Mouse (Mus musculus) brown adipose tissue, adult 24 weeks (tissue): ENCODE measurements around the gene Klk1b1. TPM values are rescaled to one million over a fixed set of nuclear protein-coding genes. Genes with fewer than 3 reads are reported as not detected.
"Not testable (repeated sequence)": the region's sequence is repeated elsewhere in the genome, so short reads cannot be mapped to it uniquely, and the experiment has no call there.

Experiments used
- H3K27ac ChIP-seq: fragments of 200-500 bp; replicated peaks from 2 replicates; pipeline ENCODE4 v1.5.1; 2012; ENCODE audit warnings: low read depth, mild to moderate bottlenecking, low read length
- H3K4me1 ChIP-seq: fragments of 200-500 bp; 2 replicates; pipeline ENCODE4 v1.6.1; 2012; ENCODE audit warnings: low read length, mixed read lengths; ENCODE audit not compliant: control insufficient read depth, insufficient read depth, insufficient read length
- H3K4me3 ChIP-seq: fragments of 200-500 bp; 2 replicates; pipeline ENCODE4 v1.5.1; 2012; ENCODE audit warnings: low read depth, mild to moderate bottlenecking, low read length, moderate library complexity; ENCODE audit not compliant: insufficient read depth
- polyA plus RNA-seq: library from polyadenylated mRNA; stranded (reverse); fragments of >200 nt; gene quantifications from 2 replicates; pipeline ENCODE4 v1.2.4, GENCODE M21; 2012; ENCODE audit not compliant: missing spikeins, insufficient read depth, insufficient read length

Gene Klk1b1
- not detected in 2 replicates for polyA plus RNA-seq

DNA sequence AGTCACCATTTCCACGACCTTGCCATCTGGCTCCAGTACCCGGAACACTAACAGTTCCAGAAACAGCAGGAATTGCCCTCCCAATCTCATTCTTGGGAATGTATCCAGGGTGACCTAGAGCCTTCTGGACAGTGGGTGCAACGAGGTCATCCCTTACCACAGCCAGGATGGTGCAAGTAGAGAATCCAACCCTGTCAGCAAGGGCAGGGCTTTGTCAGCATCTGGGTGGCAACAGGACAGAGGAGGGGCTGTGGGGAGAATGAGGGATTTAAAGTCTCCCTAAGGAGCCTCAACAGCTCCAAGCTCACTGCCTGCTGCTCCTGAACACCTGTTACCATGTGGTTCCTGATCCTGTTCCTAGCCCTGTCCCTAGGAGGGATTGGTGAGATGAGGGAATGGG lies at the start of gene Klk1b1:
Gene Klk1b1 (plus strand): TSS at position 301 of the 400 bp plus-strand sequence.
- H3K4me3 ChIP-seq = no peak within 1 kb of the TSS
- H3K27ac ChIP-seq = no peak within 1 kb of the TSS
- no peaks in the 10 kb centered on the region for H3K4me1 ChIP-seq

DNA sequence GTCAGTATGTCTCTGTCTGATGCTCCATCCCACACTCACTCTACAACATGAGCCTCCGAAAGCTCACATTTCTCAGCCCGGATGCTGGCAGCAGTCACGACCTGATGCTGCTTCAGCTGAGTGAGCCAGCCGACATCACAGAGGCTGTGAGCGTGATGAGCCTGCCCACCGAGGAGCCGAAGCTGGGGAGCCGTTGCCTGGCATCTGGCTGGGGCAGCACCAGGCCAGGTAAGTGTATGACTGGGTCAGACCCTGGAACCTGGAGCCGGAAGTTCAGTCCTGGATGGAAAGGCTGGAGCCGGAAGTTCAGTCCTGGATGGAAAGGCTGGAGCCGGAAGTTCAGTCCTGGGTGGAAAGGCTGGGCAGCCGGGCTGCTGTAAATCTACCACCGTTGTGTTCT lies 48.1 kb upstream of the Klk1b1 start:
- H3K4me1 ChIP-seq = no peaks in the 10 kb centered on the region
- H3K27ac ChIP-seq = no peak overlapping the region
- no peak overlapping the region for H3K4me3 ChIP-seq

DNA sequence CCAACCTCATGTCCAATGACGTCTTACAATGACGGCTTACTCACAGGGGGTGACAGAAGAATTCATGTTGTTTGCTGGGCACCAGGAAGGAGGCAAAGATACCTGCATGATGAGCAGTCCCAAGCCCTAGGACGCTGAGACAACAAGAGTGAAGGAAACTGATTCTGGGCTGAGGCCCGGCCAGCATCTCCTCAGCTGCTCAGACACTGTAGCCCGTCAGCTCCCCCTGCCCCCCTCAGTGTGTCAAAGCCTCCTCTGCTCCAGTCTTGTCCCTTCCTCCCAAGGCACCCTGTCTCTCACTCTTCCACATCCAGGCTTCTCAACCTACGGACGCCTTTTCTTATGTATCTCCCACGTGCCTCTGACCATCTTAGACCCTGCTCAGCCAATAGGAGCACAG lies 47.7 kb upstream of the Klk1b1 start:
- no peak overlapping the region for H3K4me3 ChIP-seq

DNA sequence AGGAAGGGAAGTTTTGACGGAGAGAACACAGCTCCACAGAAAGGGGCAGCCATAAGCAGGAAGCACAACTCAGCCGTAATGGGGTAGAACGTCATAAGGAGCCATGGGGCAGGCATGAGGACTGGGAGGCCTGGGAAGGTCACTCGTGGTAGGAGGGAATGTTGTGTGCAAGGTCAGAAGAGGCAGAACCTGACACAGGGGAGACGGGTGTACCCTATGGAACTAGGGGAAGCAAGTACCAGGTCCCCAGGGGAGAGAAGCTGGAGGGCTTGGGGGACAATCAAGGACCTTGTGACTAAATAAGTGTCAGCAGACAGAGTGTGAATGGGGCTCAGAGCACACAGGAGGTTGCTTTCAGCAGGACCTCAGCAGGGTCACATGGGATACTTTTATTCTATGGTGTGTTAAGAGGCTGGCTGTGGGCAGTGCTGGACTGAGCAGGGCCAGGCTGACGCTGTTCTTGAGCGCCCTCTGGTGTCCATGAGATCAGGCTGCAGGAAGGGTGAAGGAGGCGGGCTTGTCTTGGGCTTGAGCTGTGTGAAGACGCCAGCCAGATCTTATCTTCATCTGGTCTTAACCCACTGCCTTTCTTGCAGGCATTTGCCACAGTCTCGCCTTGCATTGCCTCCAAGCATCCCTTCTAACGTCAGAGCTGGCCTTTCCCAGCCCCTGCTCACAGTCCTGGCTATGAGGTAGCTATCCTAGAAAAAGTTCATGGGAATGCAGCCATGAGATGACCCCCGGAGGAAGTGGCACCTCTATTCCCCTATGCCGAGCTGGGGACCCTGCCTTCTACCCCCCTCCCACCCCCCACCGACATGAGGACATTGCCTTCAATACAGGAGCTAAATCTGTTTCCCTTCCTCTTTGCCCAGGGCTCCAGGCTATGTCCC lies 46.7 kb upstream of the Klk1b1 start:
- Histone ChIP-seq H3K27ac (no peak overlapping the region), H3K4me1 (no peaks in the 10 kb centered on the region), H3K4me3 (no peak overlapping the region)

More for the DNA sequence above, 47.7 kb upstream of the Klk1b1 start:
- Histone ChIP-seq H3K27ac (no peak overlapping the region), H3K4me1 (no peaks in the 10 kb centered on the region)

DNA sequence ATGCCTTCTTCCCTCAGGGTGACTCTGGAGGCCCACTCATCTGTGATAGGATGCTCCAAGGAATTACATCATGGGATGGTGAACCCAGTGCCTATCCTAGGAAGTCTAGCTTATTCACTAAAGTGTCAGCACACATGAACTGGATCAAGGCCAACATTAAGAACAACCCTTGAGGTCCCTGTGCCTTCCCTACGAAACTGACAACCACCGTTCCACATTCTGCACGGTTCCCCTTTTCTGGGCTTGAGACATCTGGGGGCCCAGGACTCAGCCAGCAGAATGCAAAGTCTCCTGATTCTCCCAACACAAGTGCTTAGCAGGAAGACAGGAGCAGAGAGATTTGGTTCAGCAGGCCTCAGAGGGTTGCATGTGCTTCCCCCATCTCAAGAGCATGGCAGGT lies 46.0 kb upstream of the Klk1b1 start:
- Histone ChIP-seq H3K27ac (no peak overlapping the region), H3K4me3 (no peak overlapping the region), H3K4me1 (no peaks in the 10 kb centered on the region)

DNA sequence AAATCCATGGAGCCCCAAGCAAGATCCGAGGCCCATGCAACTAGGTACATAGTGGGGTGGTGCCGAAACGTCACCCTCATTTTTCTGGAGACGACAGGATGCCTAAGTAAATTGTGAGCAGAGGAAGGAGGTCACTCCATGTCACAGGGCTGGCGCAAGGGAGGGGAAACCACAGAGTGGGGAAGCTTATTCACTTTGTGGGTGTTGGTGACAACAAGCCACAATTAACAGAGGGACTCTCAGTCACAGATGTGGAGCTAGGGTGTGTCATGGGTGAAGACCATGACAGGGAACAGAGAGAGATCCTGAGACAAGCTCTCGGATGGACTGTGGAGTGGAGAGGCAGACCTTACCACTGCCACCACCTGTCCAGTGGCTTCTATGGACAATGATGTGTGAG lies 45.5 kb upstream of the Klk1b1 start:
- H3K4me3 ChIP-seq = no peak overlapping the region

DNA sequence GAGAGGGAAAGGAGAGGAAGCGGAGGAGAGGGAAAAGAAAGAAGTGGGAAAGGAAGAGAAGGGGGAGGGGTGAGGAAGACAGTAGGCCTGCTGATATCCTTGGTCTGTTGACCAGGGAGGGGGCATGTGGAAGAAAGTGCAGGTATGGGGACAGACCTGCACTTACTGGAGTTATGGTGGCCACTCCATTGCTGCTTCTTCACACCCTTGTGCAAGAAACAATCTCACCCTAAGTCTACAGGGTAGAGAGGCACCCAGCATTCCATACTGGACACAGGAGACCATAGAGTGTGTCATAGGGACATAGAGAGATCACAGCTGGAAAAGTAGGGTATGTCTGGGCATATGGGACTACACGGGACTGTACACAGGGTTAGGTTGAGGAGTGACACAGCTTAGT lies 44.6 kb upstream of the Klk1b1 start:
- no peaks in the 10 kb centered on the region for H3K4me1 ChIP-seq
- no peak overlapping the region for H3K4me3 ChIP-seq
- no peak overlapping the region for H3K27ac ChIP-seq

More for the DNA sequence above, 45.5 kb upstream of the Klk1b1 start:
- no peaks in the 10 kb centered on the region for H3K4me1 ChIP-seq
- H3K27ac ChIP-seq = no peak overlapping the region

DNA sequence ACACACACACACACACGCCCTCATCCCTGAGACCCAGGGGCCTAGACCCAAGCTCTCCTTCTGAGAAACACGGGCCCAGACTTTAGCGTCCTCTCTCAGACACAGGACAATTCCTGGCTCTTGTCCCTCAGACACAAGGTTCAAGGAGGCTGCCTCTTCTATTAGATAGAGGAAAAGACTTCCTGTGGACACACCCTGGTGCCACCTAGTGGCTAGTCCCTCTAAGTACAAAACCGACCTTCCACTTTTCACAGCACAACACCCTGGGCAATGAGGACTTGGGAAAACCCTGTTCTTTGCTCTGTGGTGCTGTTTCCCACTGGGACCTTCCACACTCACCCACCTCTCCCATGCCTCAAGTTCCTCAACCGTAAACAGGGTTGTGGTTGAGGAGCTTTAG lies 40.6 kb upstream of the Klk1b1 start:
- H3K27ac ChIP-seq = no peak overlapping the region
- H3K4me1 ChIP-seq = no peaks in the 10 kb centered on the region
- no peak overlapping the region for H3K4me3 ChIP-seq

DNA sequence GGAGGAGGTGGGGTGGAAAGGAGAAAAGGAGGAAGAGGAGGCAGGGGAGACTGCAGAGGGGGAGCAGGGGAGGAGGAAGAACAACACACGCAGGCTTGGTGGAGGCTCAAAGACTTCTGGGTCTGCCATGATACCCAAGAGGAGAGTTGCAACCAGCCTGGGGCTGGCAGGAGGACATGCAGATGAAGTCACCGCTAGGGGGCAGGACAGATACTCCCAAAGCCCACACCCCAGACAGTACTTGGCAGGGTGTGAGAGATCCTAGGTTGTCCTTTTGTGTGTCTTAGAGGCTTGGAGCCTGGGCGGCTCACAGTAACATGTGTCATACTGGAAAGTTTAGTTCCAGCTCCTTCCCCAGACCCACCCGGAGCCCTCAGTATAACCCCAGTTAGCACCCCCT lies 38.0 kb upstream of the Klk1b1 start:
- Histone ChIP-seq H3K27ac (no peak overlapping the region), H3K4me3 (no peak overlapping the region)

DNA sequence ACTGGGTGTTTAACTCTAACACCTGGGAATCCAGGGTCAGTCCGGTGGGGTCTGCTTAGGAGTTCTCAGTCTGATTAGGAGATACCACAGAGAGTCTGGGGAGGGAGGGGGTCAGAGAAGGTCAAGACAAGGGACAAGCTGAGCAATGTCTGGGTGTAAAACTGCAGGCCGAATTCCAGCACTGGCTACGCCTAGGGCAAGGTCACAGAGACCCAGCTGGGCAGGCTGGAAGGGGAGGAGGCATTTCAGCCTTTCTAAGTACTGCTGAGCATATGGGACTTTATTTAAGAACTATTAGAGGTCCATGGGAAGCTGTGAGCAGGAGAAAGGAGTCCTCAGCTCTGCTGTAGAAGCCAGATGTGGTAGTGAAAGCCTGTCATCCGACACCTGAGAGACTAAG lies 34.2 kb upstream of the Klk1b1 start:
- Histone ChIP-seq H3K4me3 (no peak overlapping the region), H3K27ac (no peak overlapping the region), H3K4me1 (no peaks in the 10 kb centered on the region)

More for the DNA sequence above, 38.0 kb upstream of the Klk1b1 start:
- no peaks in the 10 kb centered on the region for H3K4me1 ChIP-seq

DNA sequence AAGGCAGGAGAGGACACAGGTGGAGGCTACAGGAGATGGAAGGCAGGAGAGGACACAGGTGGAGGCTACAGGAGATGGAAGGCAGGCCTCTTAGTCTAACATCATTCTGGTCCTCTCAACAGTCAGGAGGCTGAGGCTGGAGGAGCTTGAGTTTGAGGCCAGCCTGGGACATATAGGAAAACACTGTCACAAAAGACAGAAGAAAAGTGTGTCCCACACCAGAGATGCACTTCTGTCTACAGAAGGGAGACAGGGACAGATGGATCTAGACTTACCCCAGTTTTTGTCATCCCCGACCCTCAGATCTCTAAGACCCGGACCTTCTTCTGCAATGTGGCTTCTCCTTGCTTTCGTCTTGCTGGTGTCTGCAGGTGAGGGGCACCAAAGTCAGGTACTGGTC lies 33.1 kb upstream of the Klk1b1 start, which contains the start of gene Klk15:
Gene Klk15 (plus strand): TSS at position 301 of the 400 bp plus-strand sequence.
- Histone ChIP-seq H3K27ac (no peak within 1 kb of the TSS), H3K4me3 (no peak within 1 kb of the TSS), H3K4me1 (no peaks in the 10 kb centered on the region)

DNA sequence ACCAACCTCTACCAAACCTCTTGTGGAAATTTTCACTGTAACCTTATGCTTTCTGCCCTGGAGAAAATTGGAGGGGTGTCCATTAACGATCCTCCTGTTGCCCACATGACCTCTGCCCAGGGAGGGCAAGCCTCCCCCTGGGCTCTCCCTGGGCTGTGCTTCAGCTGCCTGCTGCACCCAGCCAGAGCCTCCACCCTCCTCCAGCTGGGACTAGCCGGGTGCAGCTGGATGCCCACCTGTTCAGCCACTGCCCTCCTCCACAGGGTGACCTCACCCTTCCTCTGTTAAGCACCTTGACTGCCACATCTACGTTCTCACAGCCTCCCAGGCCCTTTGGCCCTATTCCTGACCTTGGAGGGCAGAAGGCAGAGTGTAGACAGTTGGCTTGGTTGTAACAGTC lies 31.8 kb upstream of the Klk1b1 start:
- no peak overlapping the region for H3K4me3 ChIP-seq
- H3K4me1 ChIP-seq = no peaks in the 10 kb centered on the region
- H3K27ac ChIP-seq = no peak overlapping the region

DNA sequence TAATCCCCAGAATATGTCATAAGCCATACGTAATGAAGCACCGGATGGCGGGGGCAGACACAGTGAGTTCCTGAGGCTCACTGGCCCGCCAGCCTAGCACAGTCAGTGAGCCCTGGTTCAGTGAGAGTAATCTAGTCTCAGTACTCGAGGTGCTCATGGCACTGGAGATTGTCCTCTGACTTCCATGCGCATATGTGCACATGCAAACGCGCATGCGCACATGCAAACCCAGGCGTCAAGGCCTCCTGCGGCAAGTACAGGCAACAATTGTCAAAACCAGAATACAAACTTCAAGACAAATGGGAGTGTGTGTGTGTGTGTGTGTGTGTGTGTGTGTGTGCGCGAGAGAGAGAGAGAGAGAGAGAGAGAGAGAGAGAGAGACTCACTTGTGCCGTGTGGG lies 30.0 kb upstream of the Klk1b1 start:
- Histone ChIP-seq H3K27ac (no peak overlapping the region), H3K4me1 (no peaks in the 10 kb centered on the region)

DNA sequence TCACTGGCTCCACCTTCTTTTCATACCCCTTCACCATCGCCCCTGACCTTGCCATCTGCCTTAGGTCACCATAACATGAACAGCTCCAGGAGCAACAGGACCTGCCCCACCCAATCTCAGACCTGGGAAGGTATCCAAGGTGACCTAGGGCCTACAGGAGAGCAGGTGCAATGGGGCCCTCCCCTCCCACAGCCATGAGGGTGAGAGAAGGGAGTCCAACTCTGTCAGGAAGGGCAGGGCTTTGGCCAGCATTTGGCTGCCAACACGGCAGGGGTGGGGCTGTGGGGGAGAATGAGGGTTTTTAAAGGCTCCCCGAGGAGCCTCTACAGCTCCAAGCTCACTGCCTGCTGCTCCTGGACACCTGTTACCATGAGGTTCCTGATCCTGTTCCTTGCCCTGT lies 24.3 kb upstream of the Klk1b1 start:
- H3K4me3 ChIP-seq, H3K4me1 ChIP-seq, H3K27ac ChIP-seq: not testable (repeated sequence)

More for the DNA sequence above, 30.0 kb upstream of the Klk1b1 start:
- H3K4me3 ChIP-seq = no peak overlapping the region

DNA sequence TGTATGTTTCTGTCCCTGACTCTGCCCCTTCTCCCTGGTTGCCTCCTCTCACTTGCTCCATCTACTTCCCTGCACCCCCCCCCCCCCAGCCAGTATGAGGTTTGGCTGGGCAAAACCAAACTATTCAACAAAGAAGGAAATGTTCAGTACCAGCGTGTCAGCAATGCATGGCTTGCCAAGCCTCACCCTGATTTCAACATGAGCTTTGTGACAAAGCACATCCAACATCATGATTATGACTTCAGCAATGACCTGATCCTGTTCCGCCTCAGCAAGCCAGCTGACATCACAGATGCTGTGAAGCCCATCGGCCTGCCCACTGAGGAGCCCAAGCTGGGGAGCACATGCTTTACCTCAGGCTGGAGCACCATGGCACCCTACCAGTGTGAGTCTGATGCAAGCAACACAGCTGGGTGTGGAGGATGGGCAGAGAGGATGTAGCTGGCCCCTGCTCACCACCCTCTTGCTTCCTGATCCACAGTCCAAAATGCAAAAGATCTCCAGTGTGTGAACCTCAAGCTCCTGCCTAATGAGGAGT lies 21.8 kb upstream of the Klk1b1 start:
- no peaks in the 10 kb centered on the region for H3K4me1 ChIP-seq
- H3K27ac ChIP-seq = no peak overlapping the region
- no peak overlapping the region for H3K4me3 ChIP-seq

DNA sequence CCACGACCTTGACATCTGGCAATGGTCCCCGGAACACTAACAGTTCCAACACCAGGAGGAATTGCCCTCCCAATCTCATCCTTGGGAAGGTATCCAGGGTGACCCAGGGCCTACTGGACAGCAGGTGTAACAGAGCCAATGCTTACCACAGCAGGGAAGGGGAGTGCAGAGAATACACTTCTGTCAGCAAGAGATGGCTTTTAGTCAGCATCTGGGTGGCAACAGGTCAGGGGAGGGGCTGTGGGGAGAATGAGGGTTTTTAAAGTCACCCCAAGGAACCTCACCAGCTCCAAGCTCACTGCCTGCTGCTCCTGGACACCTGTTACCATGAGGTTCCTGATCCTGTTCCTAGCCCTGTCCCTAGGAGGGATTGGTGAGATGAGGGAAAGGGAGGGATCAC lies 16.2 kb upstream of the Klk1b1 start, which contains the start of gene Klk1b8:
Gene Klk1b8 (plus strand): TSS at position 301 of the 400 bp plus-strand sequence.
- Histone ChIP-seq H3K4me1 (no peaks in the 10 kb centered on the region), H3K4me3 (no peak within 1 kb of the TSS), H3K27ac (no peak within 1 kb of the TSS)
